Mouse (Mus musculus) lung, embryonic 15.5 days (tissue): Measurements from ENCODE around the gene Plin4. TPM values are rescaled to one million over a fixed set of nuclear protein-coding genes. Genes with fewer than 3 reads are reported as not detected.

Experiments
- ATAC-seq: fragments of 200-750 bp; cut with Nextera tagmentation; 2 replicates; pipeline ENCODE4 v1.8.0; 2017; ENCODE audit warnings: moderate number of reproducible peaks, borderline replicate concordance; ENCODE audit not compliant: low FRiP score, low TSS enrichment; ENCODE audit errors: extremely low read depth
- H3K27ac ChIP-seq: fragments of 300-500 bp; sonication (generic); 2 replicates; pipeline ENCODE4 v1.5.1; 2015; ENCODE audit warnings: moderate library complexity, mild to moderate bottlenecking, inconsistent platforms
- H3K27me3 ChIP-seq: fragments of 300-500 bp; sonication (generic); 2 replicates; pipeline ENCODE4 v1.6.1; 2015; ENCODE audit warnings: inconsistent platforms
- H3K36me3 ChIP-seq: fragments of 300-500 bp; sonication (generic); 2 replicates; pipeline ENCODE4 v1.6.1; 2015; ENCODE audit warnings: inconsistent platforms
- H3K4me1 ChIP-seq: fragments of 300-500 bp; sonication (generic); 2 replicates; pipeline ENCODE4 v1.6.1; 2015; ENCODE audit warnings: inconsistent platforms
- H3K4me2 ChIP-seq: fragments of 300-500 bp; sonication (generic); 2 replicates; pipeline ENCODE4 v1.6.1; 2015; ENCODE audit warnings: inconsistent platforms, mild to moderate bottlenecking, moderate library complexity
- H3K4me3 ChIP-seq: fragments of 300-500 bp; sonication (generic); 2 replicates; pipeline ENCODE4 v1.5.1; 2015; ENCODE audit warnings: mild to moderate bottlenecking, inconsistent platforms
- H3K9ac ChIP-seq: fragments of 300-500 bp; sonication (generic); 2 replicates; pipeline ENCODE4 v1.6.1; 2015; ENCODE audit warnings: inconsistent platforms
- H3K9me3 ChIP-seq: fragments of 300-500 bp; sonication (generic); 2 replicates; pipeline ENCODE4 v1.6.1; 2016; ENCODE audit warnings: inconsistent platforms
- WGBS: fragments of 180-500 bp; shearing (Covaris S2); methylation state at CpG from one replicate; pipeline ENCODE4 v1.1.7; 2015; 5-methylcytosine and 5-hydroxymethylcytosine counted together
- polyA plus RNA-seq: library from polyadenylated mRNA; unstranded; fragments of >200 nt; fragmentation: Nextera tagmentation; extraction: Ambion mirVana; gene quantifications from 2 replicates; pipeline ENCODE4 v1.2.1, GENCODE M21; 2015

The Plin4 gene
- polyA plus RNA-seq, 1 experiment from 2014 or later = 0.19 TPM

DNA sequence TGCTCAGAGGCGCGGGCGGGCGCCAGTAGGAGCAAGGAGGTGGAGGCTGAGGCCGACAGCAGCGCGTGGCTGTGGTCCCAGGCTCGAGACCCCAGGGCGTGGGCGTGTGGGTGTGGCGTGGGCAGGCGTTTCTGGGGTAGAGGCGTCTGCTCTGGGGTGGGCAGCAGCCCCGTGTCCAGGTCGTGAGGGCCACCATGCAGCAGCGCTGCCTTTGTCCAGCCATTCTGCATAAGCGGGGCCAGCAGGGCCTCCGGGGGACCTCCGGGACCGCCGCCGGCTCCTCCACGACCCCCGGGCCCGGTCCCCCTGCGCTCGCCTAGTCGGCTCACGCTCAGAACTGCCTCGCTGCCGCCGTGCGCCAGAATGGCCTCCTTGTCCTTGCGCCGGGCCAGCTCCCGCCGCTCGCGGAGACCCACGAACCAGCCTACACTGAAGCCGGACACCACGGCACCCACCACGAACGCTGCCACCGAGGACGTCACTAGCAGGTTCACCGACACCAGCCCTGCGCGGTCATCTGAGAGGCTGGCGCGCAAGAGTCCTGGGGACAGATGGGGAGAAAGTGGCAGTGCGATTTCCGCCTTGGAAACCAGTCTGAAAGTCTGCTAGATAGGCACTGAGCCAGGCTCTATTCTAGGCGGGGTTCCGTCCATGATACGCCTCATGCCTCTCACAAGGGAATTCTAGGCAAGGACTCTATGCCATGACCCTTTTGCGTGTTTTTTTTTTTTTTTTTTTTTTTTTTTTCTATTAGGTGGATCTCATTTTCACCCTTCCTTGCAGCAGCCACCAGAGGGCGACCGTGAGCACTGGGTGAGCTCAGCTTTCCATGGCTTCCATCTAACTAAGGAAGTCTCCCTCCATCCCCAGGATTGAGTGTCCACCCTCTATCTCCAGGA lies 15.0 kb upstream of the Plin4 start:
- 10% methylated on average over 58 of the region's 59 CpGs for WGBS
- Histone ChIP-seq H3K27ac (no peak overlapping the region), H3K4me2 (peak overlapping the region; percentile 71), H3K9ac (peak overlapping the region; percentile 25), H3K27me3 (peaks cover 58% of the 10 kb centered on the region), H3K4me1 (peaks cover 17% of the 10 kb centered on the region), H3K36me3 (no peaks in the 10 kb centered on the region), H3K9me3 (peaks cover 8% of the 10 kb centered on the region; the same call in 1 of the 2 replicates), H3K4me3 (peak overlapping the region; percentile 38)
- ATAC-seq = 0 out of 2 replicates have a peak, but pooled peaks have one; percentile 25

DNA sequence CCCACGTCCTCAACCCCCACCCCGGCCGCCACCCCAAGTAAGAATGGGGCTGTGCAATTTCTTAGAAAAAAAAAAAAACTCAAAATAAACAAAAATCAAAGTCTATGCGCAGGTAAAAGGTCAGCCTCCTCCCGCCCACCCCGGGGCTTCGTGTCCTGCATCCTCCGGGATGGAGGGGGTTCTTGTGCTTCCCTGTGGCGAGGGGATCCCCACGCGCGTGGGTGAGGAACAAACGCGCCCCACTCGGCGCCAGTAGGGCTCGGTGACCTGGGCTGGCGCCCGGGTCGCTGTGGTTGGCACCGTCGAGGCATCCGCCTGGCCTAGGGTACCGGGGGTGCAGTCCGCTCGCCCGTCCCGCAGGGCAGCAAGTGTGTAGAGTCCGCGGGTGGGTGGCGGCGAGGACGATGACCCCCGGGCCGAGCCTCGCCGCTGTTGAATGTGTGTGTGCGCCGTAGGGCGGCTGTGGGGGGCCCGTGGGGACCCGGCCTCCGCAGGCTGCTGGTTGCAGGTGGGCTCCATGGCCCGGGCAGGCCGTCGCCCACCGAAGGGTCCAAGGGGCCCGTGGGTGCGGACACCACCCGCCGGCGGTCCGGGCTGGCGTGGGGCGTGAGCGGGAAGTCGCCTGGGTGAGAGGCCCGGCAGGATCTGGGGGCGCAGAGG lies 14.2 kb upstream of the Plin4 start:
- peaks cover 8% of the 10 kb centered on the region; the same call in 1 of the 2 replicates for H3K9me3 ChIP-seq
- ATAC-seq = 0 out of 2 replicates have a peak, but pooled peaks have one; percentile 5
- H3K27ac ChIP-seq = no peak overlapping the region
- H3K4me2 ChIP-seq = peak overlapping the region; percentile 71
- 0 out of 2 replicates have a peak overlapping the region, but pooled peaks have one; percentile 25 for H3K9ac ChIP-seq
- 32% methylated on average over 59 of the region's 59 CpGs for WGBS
- H3K36me3 ChIP-seq = no peaks in the 10 kb centered on the region
- peaks cover 66% of the 10 kb centered on the region for H3K27me3 ChIP-seq
- peaks cover 19% of the 10 kb centered on the region for H3K4me1 ChIP-seq
- peak overlapping the region; percentile 38 for H3K4me3 ChIP-seq

DNA sequence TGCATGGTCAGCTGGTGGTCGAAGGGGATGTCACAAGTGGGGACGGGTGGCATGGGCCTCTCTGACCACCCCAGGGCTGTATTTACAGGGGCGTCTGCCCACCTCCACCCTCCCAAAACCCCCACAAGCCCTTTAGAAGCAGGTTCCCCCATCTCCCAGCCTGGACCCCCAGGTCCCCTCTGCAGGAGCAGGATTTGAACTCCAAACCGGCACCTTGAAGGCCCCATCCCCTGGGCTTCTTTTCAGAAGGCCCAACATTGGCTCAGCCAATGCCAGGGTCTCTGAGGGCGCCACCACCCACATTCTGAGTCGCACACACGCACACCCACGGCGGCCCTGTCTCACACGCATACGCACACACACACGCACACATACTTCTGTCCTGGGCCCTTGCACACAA lies 13.6 kb upstream of the Plin4 start:
- ATAC-seq = no peak

DNA sequence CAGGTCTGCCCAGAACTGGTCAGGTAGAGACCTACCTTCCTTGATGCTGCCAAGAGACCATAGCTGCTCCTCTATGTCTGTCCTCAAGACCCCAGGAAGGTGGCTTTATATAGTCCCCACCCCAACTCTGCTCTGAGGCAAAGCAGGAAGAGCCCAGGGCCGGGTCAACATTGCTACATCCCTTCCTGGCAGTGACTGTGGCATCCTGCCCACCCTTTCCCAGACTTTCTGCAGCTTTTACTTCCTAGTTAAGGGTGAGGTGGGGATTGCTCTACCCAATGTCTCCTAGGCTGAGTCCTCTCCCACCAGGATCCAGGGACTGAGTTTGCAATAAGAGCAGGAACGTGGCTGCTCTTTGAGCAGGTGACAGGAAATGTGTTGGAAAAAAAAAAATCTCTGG lies 12.2 kb upstream of the Plin4 start, which contains the start of gene Lrg1:
Gene Lrg1, minus strand, starts transcription at position 176 of the 400 bp plus-strand sequence.
- peaks cover 25% of the 10 kb centered on the region for H3K4me1 ChIP-seq
- no peak within 1 kb of the TSS for H3K27ac ChIP-seq
- no peak within 1 kb of the TSS for H3K4me3 ChIP-seq
- 35% methylated on average over 2 of the region's 2 CpGs for WGBS
- no peak for ATAC-seq
- H3K27me3 ChIP-seq = peaks cover 82% of the 10 kb centered on the region
- H3K9ac ChIP-seq = no peak within 1 kb of the TSS
- no peak within 1 kb of the TSS for H3K4me2 ChIP-seq
- H3K36me3 ChIP-seq = no peaks in the 10 kb centered on the region
- peaks cover 8% of the 10 kb centered on the region; the same call in 1 of the 2 replicates for H3K9me3 ChIP-seq

More for the DNA sequence above, 13.6 kb upstream of the Plin4 start:
- Histone ChIP-seq H3K4me1 (peaks cover 19% of the 10 kb centered on the region), H3K9ac (no peak overlapping the region), H3K27ac (no peak overlapping the region), H3K36me3 (no peaks in the 10 kb centered on the region), H3K9me3 (peaks cover 8% of the 10 kb centered on the region; the same call in 1 of the 2 replicates), H3K4me2 (no peak overlapping the region), H3K4me3 (no peak overlapping the region), H3K27me3 (peaks cover 73% of the 10 kb centered on the region)
- 87% methylated on average over 12 of the region's 12 CpGs for WGBS

DNA sequence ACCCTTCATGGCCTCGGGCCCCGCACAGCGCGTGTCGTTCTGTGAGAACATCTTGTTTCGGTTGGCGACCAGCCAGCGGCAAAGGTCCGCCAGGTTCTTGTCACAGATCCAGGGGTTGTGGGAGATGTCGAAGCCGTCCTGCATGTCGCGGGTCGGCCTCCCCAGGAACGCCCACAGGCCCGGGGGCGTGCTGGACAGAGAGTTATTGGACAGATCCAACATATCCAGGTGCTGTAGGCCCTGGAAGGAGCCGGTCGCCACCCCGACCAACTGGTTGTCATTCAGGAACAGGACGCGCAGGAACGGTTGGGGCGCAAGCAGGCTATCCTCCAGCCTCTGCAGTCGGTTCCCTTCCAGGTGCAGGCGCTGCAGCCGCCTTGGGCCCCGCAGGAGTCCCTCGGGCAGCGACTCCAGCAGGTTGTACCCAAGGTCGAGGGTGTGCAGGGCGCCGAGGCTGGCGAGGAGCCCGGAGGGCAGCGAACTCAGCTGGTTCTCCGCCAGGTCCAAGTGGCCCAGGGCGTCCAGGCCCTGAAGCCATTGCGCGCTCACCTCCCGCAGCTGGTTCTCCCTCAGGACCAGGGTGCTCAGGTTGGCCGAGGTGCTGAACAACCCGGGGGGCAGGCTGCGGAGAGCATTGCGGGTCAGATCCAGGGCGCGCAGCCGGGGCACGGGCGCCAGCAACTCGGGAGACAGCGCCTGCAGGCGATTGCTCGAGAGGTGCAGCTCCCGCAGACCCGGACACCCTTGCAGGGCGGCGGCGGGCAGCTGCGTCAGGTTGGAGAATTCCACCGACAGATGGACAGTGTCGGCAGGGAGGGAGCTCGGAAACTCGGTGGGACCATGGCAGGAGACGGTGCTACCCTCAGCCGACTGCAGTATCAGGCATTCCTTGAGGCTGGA lies 10.6 kb upstream of the Plin4 start:
- peak overlapping the region; percentile 18 for H3K4me2 ChIP-seq
- peaks cover 8% of the 10 kb centered on the region; the same call in 1 of the 2 replicates for H3K9me3 ChIP-seq
- H3K9ac ChIP-seq = no peak overlapping the region
- WGBS = 3% methylated on average over 66 of the region's 66 CpGs
- no peaks in the 10 kb centered on the region for H3K36me3 ChIP-seq
- ATAC-seq = no peak
- peaks cover 25% of the 10 kb centered on the region for H3K4me1 ChIP-seq
- H3K27me3 ChIP-seq = peaks cover 84% of the 10 kb centered on the region
- H3K4me3 ChIP-seq = 0 out of 2 replicates have a peak overlapping the region, but pooled peaks have one; percentile 6
- H3K27ac ChIP-seq = no peak overlapping the region

DNA sequence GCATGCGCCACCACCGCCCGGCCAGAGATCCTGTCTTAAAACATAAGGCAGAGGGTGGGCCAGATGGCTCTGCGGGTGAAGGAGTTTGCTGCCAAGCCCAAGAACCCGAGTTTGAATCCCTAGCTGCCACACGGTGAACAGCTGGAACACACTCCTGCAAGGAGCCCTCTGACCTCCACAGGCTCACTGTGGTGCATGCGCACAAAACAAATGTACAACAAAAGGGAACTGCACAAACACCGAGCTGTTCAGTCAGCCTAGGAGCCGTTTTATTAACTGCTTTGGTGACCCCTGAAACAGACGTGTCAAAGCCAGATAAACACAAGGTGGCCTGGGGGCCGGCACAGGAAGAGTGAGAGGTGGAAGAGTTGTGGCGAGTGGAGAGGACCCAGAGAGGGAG lies 9.8 kb upstream of the Plin4 start:
- peak overlapping the region; percentile 18 for H3K4me2 ChIP-seq
- H3K4me1 ChIP-seq = peaks cover 21% of the 10 kb centered on the region
- H3K36me3 ChIP-seq = no peaks in the 10 kb centered on the region
- no peak overlapping the region for H3K27ac ChIP-seq
- ATAC-seq = no peak
- peaks cover 78% of the 10 kb centered on the region for H3K27me3 ChIP-seq
- 0 out of 2 replicates have a peak overlapping the region, but pooled peaks have one; percentile 6 for H3K4me3 ChIP-seq
- 35% methylated on average over 12 of the region's 12 CpGs for WGBS
- peaks cover 8% of the 10 kb centered on the region; the same call in 1 of the 2 replicates for H3K9me3 ChIP-seq
- H3K9ac ChIP-seq = no peak overlapping the region

DNA sequence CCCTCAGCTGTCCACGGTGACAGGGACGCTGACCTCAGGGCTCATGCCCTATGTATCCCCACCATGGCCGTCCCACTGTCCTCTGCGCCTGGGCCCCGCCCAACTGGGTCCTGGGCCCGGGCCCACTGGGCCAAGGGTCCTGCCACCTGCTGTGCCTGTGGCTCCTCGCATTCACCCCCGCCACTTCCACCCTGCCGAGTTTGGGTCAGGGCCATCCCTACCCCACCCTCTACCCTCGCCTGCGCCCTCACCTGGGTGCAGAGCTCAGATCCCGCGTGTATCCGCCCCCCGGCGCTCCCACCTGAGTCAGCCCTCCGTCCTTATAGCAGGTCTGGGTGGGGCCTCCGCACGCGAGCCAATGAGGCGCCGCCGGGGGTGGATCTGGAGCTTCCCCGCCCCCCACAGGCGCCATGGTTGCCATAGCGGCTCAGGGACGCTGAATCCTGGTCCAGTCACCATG lies 7.7 kb upstream of the Plin4 start, which contains the start of gene Plin5:
Gene Plin5, minus strand, starts transcription at position 346 of the 460 bp plus-strand sequence.
- H3K27me3 ChIP-seq = peaks cover 58% of the 10 kb centered on the region
- H3K27ac ChIP-seq = no peak within 1 kb of the TSS
- no peak within 1 kb of the TSS for H3K9ac ChIP-seq
- peaks cover 2% of the 10 kb centered on the region; the same call in 1 of the 2 replicates for H3K9me3 ChIP-seq
- H3K4me3 ChIP-seq = peak within 1 kb of the TSS; percentile 34
- H3K36me3 ChIP-seq = no peaks in the 10 kb centered on the region
- ATAC-seq = peak; percentile 59
- peaks cover 16% of the 10 kb centered on the region for H3K4me1 ChIP-seq
- H3K4me2 ChIP-seq = peak within 1 kb of the TSS; percentile 69
- WGBS = 1% methylated on average over 27 of the region's 27 CpGs

DNA sequence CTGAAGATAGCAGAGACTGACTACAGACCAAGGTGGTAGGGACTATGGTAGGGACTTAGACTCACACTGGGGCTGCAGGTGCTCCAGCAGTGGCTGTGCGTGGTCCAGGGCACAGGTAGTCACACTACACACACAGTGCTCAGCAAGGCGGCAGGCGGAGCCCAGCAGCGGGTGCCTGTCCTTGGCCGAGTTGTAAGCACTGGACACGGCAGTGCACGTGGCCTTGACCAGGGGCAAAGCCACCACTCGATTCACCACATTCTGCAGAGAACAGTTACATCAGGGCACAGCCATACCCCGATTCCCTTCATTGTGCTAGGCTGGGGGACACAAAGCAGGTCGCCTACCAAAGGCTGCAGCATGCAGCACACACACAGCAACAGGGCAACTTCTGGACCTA lies 6.6 kb upstream of the Plin4 start:
- ATAC-seq = no peak
- Histone ChIP-seq H3K4me3 (no peak overlapping the region), H3K4me2 (no peak overlapping the region), H3K36me3 (no peaks in the 10 kb centered on the region), H3K27ac (no peak overlapping the region), H3K9me3 (no peaks in the 10 kb centered on the region), H3K27me3 (peaks cover 47% of the 10 kb centered on the region), H3K9ac (no peak overlapping the region), H3K4me1 (peaks cover 16% of the 10 kb centered on the region)
- WGBS = 76% methylated on average over 10 of the region's 10 CpGs

DNA sequence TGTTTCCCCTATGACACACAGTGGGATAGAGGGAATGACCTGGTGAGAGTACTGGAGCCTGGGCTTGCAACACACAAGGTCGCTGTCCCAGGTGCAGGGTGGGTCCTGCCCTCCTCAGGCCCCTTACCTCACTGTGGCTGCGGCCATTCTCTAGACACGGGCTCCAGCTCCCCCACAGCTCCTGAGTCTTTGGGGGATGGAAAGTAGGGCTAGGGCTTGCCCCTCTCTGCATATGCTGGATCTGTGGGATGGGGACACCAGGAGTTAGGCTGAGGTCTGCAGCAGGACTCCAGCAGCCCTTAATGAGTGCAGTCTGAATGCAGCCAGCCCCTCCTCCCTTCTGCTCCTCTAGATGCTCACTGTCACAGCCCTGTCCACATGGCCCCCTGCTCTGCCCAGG lies 3.1 kb upstream of the Plin4 start:
- no peak overlapping the region for H3K27ac ChIP-seq
- H3K9me3 ChIP-seq = no peaks in the 10 kb centered on the region
- H3K4me3 ChIP-seq = no peak overlapping the region
- ATAC-seq = no peak
- H3K36me3 ChIP-seq = no peaks in the 10 kb centered on the region
- H3K27me3 ChIP-seq = peaks cover 15% of the 10 kb centered on the region
- 80% methylated on average over 3 of the region's 3 CpGs for WGBS
- no peak overlapping the region for H3K4me2 ChIP-seq
- H3K9ac ChIP-seq = no peak overlapping the region
- peaks cover 5% of the 10 kb centered on the region; the same call in 1 of the 2 replicates for H3K4me1 ChIP-seq

DNA sequence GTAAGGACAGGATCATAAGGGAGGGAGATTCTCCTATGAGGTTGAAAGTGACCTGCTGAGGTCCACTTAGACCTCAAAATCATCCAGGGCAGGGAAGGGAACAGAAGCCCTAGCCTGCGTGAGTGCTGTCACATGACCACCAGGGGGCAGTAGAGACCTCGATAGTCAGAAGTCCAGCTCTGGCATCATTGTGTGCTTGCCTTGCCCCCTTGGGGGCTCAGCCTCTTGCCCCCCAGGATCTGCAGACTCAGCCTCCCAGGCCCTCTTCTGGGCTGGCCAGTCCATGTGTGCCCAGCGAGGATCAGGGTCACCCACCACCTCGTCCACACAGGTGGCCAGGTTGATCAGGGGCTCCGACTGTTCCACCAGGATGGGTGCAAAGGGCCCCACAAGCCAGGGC lies 2.3 kb upstream of the Plin4 start:
- Histone ChIP-seq H3K27ac (no peak overlapping the region), H3K36me3 (no peaks in the 10 kb centered on the region), H3K9me3 (no peaks in the 10 kb centered on the region), H3K4me2 (no peak overlapping the region), H3K27me3 (peaks cover 7% of the 10 kb centered on the region), H3K9ac (no peak overlapping the region), H3K4me1 (no peaks in the 10 kb centered on the region), H3K4me3 (no peak overlapping the region)
- ATAC-seq = no peak
- WGBS = 47% methylated on average over 5 of the region's 5 CpGs

DNA sequence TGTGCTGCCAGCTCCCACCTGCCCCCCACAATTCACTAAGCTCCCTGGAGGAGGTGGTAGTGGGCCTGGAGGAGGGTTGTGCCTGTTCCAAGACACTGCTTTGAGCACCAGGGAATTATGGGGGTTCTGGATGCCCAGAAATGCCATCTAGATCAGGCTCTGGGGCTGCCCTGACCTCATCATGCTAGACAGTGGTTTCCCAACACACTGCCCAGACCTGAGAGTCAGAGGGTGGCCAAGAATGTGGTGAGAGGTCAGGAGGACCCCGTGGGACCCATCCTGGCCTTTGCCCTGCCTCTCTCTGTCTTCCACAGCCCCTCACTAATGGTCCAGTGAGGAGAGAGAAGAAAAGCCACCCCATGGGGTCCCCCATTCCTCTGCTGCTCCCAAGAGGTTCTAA lies 1.4 kb upstream of the Plin4 start:
- ATAC-seq = no peak
- 54% methylated on average over 1 of the region's 1 CpGs for WGBS

More for the DNA sequence above, 1.4 kb upstream of the Plin4 start:
- H3K4me3 ChIP-seq = no peak overlapping the region
- no peak overlapping the region for H3K9ac ChIP-seq
- no peak overlapping the region for H3K4me2 ChIP-seq
- H3K27me3 ChIP-seq = 0 out of 2 replicates have a peak, but pooled peaks cover 4% of the 10 kb centered on the region
- H3K27ac ChIP-seq = no peak overlapping the region
- no peaks in the 10 kb centered on the region for H3K9me3 ChIP-seq
- H3K36me3 ChIP-seq = no peaks in the 10 kb centered on the region
- H3K4me1 ChIP-seq = no peaks in the 10 kb centered on the region
